Mouse (Mus musculus) kidney, embryonic 14.5 days (tissue): Measurements from ENCODE around the gene Gnao1. TPM values are rescaled to one million over a fixed set of nuclear protein-coding genes. Genes with fewer than 3 reads are reported as not detected.

Experiments used
- ATAC-seq: fragments of 200-750 bp; cut with Nextera tagmentation; 2 replicates; pipeline ENCODE4 v1.8.0; 2017; ENCODE audit warnings: moderate number of reproducible peaks, mild to moderate bottlenecking, moderate TSS enrichment, moderate library complexity; ENCODE audit not compliant: low FRiP score, low TSS enrichment
- H3K27ac ChIP-seq: fragments of 300-500 bp; sonication (generic); 2 replicates; pipeline ENCODE4 v1.5.1; 2014; ENCODE audit warnings: low read depth, mild to moderate bottlenecking, low read length, moderate library complexity, mixed read lengths
- H3K27me3 ChIP-seq: fragments of 300-500 bp; sonication (generic); 2 replicates; pipeline ENCODE4 v1.6.1; 2014; ENCODE audit warnings: mild to moderate bottlenecking, low read length; ENCODE audit not compliant: control insufficient read depth, insufficient read depth
- H3K36me3 ChIP-seq: fragments of 300-500 bp; sonication (generic); 2 replicates; pipeline ENCODE4 v1.6.1; 2014; ENCODE audit warnings: low read length, mixed read lengths; ENCODE audit not compliant: control insufficient read depth, insufficient read depth
- H3K4me1 ChIP-seq: fragments of 300-500 bp; sonication (generic); 2 replicates; pipeline ENCODE4 v1.6.1; 2014; ENCODE audit warnings: low read length, mixed read lengths; ENCODE audit not compliant: control insufficient read depth, insufficient read depth
- H3K4me2 ChIP-seq: fragments of 300-500 bp; sonication (generic); replicated peaks from 2 replicates; pipeline ENCODE4 v1.6.1; 2014; ENCODE audit warnings: low read depth, mild to moderate bottlenecking, low read length
- H3K4me3 ChIP-seq: fragments of 300-500 bp; sonication (generic); 2 replicates; pipeline ENCODE4 v1.5.1; 2014; ENCODE audit warnings: mild to moderate bottlenecking, low read length
- H3K9ac ChIP-seq: fragments of 300-500 bp; sonication (generic); 2 replicates; pipeline ENCODE4 v1.6.1; 2014; ENCODE audit warnings: low read depth, mild to moderate bottlenecking, low read length, moderate library complexity
- H3K9me3 ChIP-seq: fragments of 300-500 bp; sonication (generic); 2 replicates; pipeline ENCODE4 v1.6.1; 2016; ENCODE audit warnings: low read length; ENCODE audit not compliant: control insufficient read depth
- WGBS: fragments of 180-500 bp; shearing (Covaris S2); extraction: QIAGEN DNeasy Blood & Tissue Kit; methylation state at CpG from one replicate; pipeline ENCODE4 v1.1.7; 2014; 5-methylcytosine and 5-hydroxymethylcytosine counted together
- polyA plus RNA-seq: library from polyadenylated mRNA; unstranded; fragments of >200 nt; fragmentation: Nextera tagmentation; extraction: Ambion mirVana; gene quantifications from 2 replicates; pipeline ENCODE4 v1.2.1, GENCODE M21; 2014

The Gnao1 gene
- polyA plus RNA-seq, 1 experiment from 2014 or later: 1.9 TPM

DNA sequence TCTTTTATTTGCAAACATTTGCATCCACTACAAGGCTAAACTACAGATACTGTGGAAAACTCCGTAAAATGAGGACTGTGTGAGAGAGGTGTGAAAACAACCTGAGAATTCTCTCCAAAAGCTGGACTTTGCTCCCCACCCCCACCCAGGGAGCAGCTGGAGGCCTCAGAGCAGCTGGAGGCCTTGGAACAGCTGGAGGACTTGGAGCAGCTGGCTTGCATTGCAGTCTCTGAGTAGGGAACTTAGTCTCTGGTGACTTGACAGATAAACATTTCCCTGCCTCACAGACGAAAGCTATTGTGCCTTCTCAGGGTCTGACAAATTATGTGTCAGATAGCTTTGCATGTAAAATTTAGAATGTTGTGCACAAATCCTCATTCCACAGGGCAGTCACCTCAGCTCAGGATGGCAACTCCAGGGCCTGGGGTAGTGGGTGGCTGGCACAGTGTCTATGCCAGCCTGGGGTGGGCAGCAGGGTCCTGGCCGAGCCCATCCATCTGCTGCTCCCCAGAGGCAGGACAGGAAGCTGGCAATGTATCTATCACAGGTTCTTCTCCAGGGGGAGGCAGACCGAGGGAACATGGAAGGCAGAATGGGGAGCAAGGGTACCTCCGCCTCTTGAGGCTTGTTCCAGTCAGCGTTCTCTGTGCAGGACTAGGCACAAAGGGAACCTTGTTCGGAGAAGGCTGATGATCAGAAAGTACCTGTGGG, 87.2 kb downstream of the Gnao1 start:
- Histone ChIP-seq H3K9ac (no peak overlapping the region), H3K27me3 (no peaks in the 10 kb centered on the region), H3K36me3 (no peaks in the 10 kb centered on the region), H3K9me3 (no peaks in the 10 kb centered on the region), H3K4me3 (no peak overlapping the region), H3K4me1 (no peaks in the 10 kb centered on the region), H3K27ac (no peak overlapping the region), H3K4me2 (no peak overlapping the region)
- ATAC-seq: no peak
- 78% methylated on average over 7 of the region's 7 CpGs for WGBS

DNA sequence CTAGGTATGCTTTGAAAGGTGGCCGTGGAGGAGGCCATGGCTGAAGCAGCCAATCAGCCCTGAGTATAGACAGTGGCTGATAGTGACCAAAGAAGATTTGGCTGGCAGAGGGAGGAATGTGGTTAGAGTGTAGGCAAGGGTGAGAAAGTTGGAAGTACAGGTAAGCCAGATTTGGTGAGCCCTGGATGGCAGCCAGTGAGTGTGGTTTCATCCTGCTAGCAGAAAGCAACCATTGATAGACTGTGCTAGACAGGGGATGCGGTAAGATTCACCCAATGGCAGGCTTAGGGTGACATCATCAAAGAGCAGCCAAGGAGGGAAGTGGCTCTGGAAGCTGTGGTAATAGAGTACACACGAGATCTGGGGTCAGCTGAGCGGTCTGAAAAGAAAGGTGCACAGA, 88.8 kb downstream of the Gnao1 start:
- Histone ChIP-seq H3K27me3 (no peaks in the 10 kb centered on the region), H3K4me3 (no peak overlapping the region), H3K36me3 (no peaks in the 10 kb centered on the region), H3K27ac (no peak overlapping the region), H3K4me2 (no peak overlapping the region), H3K9me3 (no peaks in the 10 kb centered on the region), H3K4me1 (no peaks in the 10 kb centered on the region), H3K9ac (no peak overlapping the region)
- 81% methylated on average over 4 of the region's 4 CpGs for WGBS
- no peak for ATAC-seq

DNA sequence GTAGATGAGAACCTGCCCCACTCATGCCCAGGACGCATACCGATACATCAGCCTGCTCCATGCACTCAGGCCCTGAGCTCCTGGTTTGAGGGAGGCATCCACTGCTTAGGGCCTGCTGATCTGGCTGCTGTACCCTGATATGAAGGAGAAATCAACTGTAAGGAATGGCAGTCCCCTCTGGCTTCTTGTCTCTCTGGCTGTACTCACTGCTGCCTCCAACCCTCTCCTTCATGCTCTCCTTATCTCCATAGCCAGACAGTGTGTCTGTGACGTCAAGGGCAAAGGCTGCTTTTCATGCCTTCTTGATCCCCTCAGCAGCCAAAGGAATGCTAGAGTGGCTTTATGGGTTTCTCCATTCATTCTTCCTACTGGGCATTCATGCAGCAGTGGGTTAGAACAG, 92.3 kb downstream of the Gnao1 start:
- H3K9me3 ChIP-seq: no peaks in the 10 kb centered on the region
- WGBS: 76% methylated on average over 3 of the region's 3 CpGs
- H3K9ac ChIP-seq: no peak overlapping the region
- no peaks in the 10 kb centered on the region for H3K4me1 ChIP-seq
- no peaks in the 10 kb centered on the region for H3K36me3 ChIP-seq
- no peak for ATAC-seq
- no peak overlapping the region for H3K4me3 ChIP-seq
- no peak overlapping the region for H3K4me2 ChIP-seq
- no peaks in the 10 kb centered on the region for H3K27me3 ChIP-seq
- no peak overlapping the region for H3K27ac ChIP-seq

DNA sequence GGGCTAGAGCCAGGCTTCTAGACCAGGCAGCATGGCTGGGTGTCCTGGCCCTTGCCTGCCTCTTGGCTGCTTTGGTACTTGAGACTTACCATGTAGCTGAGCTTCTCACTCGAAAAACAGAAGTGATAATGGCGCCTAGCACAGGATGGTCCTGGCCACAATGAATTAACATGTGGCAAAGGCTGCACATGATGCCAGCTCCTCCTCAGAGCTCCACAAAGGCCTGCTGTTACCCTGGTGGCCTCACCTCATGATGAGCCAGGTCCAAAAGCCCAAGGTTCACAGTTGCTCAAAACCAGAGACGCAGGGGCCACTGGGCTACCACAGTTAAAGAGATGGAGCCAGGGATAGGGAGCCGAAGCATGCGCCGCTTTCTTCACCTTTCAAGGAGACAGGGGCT, 97.2 kb downstream of the Gnao1 start:
- H3K36me3 ChIP-seq: no peaks in the 10 kb centered on the region
- no peak overlapping the region for H3K4me3 ChIP-seq
- H3K4me1 ChIP-seq: peaks cover 16% of the 10 kb centered on the region
- no peak overlapping the region for H3K9ac ChIP-seq
- no peaks in the 10 kb centered on the region for H3K27me3 ChIP-seq
- H3K27ac ChIP-seq: no peak overlapping the region
- 96% methylated on average over 6 of the region's 6 CpGs for WGBS
- no peak overlapping the region for H3K4me2 ChIP-seq
- H3K9me3 ChIP-seq: no peaks in the 10 kb centered on the region
- no peak for ATAC-seq

DNA sequence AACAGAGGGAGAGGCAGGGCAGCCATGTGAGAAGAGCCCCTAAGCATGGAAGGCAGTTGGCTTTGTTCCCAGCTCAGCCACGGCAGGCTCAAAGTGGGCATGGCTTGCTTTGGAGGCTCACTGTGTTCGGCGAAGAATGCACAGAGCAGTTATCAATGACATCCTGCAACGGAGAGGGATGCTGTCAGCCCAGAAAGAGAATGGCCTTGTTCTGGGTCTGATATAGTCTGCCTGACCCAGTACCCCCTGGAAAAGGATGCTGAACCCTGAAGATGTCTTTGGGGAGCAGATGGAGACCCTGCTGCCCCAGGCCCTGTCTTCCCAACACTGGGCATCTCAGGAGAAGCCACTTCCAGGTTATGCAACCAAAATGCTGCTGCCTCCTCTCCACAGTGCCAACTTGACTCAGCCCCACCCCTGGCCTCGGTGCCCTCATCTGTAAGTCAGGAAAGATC, 98.2 kb downstream of the Gnao1 start:
- Histone ChIP-seq H3K4me1 (peaks cover 23% of the 10 kb centered on the region), H3K27me3 (no peaks in the 10 kb centered on the region), H3K9me3 (no peaks in the 10 kb centered on the region), H3K4me3 (no peak overlapping the region), H3K27ac (no peak overlapping the region), H3K4me2 (no peak overlapping the region), H3K9ac (no peak overlapping the region), H3K36me3 (no peaks in the 10 kb centered on the region)
- no peak for ATAC-seq
- WGBS: 51% methylated on average over 5 of the region's 5 CpGs

DNA sequence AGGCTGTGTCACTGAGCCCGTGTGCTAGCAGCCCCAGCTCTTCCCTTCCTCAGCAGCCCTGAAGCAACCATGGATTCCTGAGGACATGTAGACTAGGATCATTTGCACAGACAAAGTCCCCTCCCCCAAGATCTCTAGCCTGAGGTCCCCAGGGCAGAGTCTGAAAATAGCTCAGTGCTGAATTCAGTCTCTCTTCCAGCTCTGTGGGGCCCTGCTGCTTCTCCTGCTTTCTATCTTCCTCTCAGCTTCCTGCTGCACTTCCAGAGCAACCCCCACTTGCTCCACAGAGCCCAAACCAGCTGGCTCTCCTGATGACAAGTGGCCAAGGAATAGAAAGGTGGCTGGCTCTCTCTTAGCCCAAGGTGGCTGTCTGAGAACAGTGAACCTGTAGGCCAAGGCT, 98.8 kb downstream of the Gnao1 start:
- H3K27ac ChIP-seq: no peak overlapping the region
- no peaks in the 10 kb centered on the region for H3K27me3 ChIP-seq
- H3K9ac ChIP-seq: no peak overlapping the region
- ATAC-seq: no peak
- whole genome bisulfite sequencing: 29% methylated on average over 1 of the region's 1 CpGs
- H3K4me3 ChIP-seq: no peak overlapping the region
- no peaks in the 10 kb centered on the region for H3K36me3 ChIP-seq
- no peak overlapping the region for H3K4me2 ChIP-seq
- H3K4me1 ChIP-seq: peaks cover 23% of the 10 kb centered on the region
- no peaks in the 10 kb centered on the region for H3K9me3 ChIP-seq

DNA sequence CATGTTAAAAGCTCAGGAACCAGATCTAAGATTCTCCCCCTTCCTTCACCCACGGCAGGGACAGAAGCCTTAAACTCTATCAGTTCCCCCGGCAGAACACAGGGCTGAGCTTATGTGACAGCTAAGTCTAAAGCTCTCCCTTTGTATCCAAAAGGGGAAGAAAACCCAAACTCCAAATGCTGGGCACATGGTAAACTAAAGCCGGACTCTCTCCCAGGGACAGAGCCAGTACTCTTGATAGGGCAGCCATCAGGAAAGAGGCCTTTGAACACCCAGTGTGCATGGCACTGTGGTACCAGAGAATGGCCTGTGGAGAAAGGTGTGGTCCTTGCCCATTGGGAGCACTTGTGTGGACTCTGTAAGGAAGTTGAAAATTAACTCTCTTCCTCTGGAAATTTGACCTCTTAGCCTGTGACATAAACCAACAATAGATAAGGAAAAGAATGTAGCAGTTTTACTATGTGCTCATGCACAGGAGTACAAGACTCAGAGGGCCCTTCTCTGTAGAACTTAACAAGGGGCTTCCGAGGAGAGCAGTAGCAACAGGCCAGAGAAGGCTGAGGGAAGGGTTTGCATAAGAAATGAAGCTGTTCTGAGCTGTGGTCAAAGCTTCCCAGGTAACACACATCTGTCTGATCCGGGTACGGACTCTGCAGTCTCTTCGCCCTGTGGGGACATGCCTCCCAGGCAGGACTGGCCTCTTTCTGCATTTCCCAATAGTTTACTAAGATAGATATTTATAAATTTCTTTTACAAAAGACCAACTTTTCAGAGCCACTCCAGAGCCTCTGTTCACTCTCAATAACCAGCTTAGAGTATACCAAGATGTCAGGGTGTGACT, 102.2 kb downstream of the Gnao1 start:
- peak overlapping the region; percentile 42; the same call in 1 of the 2 replicates for H3K27ac ChIP-seq
- WGBS: 60% methylated on average over 7 of the region's 7 CpGs

DNA sequence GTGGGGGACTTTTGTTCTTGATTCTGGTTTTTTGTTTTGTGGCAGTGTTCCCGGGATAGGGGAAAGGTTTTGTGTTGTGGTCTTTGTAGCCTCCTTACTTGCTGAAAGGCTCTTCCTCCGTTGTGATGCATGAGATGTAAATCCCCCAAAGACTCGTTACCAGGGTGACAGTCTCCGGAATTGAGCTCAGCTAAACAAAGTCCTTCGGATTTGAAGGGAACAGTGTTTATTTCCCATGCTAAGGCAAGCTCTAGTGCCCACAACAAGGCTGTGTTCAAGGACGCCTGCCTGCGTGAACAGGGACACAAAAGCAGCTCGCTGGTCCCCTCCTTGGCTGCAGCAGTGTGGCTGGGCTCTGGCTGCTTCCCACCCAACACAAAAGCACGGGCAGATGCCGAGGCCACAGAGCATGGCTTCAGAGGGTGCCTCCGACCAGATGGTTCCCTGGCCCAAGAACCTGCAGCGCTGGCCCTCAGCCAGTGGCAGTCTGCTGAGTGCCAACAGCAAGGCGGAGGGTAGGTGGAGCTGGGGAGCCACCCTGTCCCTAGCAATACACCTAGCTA, 108.2 kb downstream of the Gnao1 start:
- no peaks in the 10 kb centered on the region for H3K36me3 ChIP-seq
- no peak overlapping the region for H3K4me2 ChIP-seq
- H3K4me3 ChIP-seq: no peak overlapping the region
- no peaks in the 10 kb centered on the region for H3K9me3 ChIP-seq
- WGBS: 44% methylated on average over 13 of the region's 13 CpGs
- no peak for ATAC-seq
- H3K9ac ChIP-seq: no peak overlapping the region
- no peak overlapping the region for H3K27ac ChIP-seq
- H3K27me3 ChIP-seq: no peaks in the 10 kb centered on the region
- no peaks in the 10 kb centered on the region; the same call in 1 of the 2 replicates for H3K4me1 ChIP-seq

More for the DNA sequence above, 102.2 kb downstream of the Gnao1 start:
- Histone ChIP-seq H3K4me1 (peaks cover 23% of the 10 kb centered on the region), H3K4me2 (no peak overlapping the region), H3K27me3 (no peaks in the 10 kb centered on the region), H3K4me3 (no peak overlapping the region), H3K9me3 (no peaks in the 10 kb centered on the region), H3K36me3 (no peaks in the 10 kb centered on the region), H3K9ac (no peak overlapping the region)
- no peak for ATAC-seq

DNA sequence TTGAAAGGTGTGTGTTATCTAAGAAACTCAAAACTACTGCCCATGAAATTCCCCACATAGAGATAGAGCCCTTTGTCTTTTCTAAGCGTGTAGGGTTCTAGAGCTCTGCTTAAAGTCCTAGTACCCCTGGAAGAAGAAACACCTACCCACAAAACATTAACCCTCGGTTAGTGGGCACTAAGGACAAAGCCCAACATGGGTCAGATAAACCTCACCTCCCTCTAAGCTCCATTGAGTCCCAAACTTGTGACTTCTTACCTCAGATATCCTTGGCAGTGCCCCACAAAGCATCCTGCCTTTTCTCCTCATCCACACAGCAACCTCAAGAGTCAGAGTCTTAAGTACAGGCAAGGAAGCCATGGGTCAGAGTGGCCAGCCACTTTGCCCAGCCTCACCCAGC, 108.8 kb downstream of the Gnao1 start:
- WGBS: 89% methylated on average over 2 of the region's 2 CpGs
- Histone ChIP-seq H3K4me1 (no peaks in the 10 kb centered on the region; the same call in 1 of the 2 replicates), H3K36me3 (no peaks in the 10 kb centered on the region), H3K9ac (no peak overlapping the region), H3K27ac (no peak overlapping the region), H3K9me3 (no peaks in the 10 kb centered on the region), H3K27me3 (no peaks in the 10 kb centered on the region), H3K4me3 (no peak overlapping the region), H3K4me2 (no peak overlapping the region)
- ATAC-seq: no peak
